Mouse (Mus musculus) spleen, adult 2 months (tissue): ENCODE results near the gene Phc2.

ENCODE experiments used
- CTCF ChIP-seq: fragments of 200-500 bp; IDR thresholded peaks from 2 replicates; pipeline ENCODE4 v1.5.1; 2011; ENCODE audit warnings: mild to moderate bottlenecking, inconsistent platforms; ENCODE audit not compliant: insufficient read depth, insufficient read length, insufficient replicate concordance; ENCODE audit errors: extremely low read depth
- POLR2A ChIP-seq: fragments of 200-500 bp; IDR thresholded peaks from 2 replicates; pipeline ENCODE4 v1.6.1; 2011; ENCODE audit warnings: low read depth, low read length, inconsistent platforms

DNA sequence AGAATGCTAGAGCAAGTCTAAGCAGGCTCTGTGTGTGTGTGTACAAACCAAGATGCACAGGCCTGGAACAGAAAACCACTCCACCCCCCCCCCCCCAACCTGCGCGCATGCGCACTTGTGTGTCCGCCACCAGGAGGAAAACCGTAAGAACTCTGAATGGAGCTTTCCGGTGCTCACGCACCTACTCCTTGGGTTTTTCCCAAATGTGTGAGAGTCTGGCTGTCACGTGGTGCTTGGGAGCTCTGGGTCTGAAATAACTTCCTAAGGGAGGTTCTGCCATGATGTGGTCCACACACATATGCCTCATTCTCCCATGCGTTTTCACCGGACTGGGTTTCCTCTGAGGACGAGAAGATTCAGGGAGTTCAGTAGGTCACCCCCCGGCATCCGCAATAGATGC lies 27.8 kb downstream of the Phc2 start:
- TF ChIP-seq CTCF (no peak), POLR2A (no peak)
